Mouse (Mus musculus) brain, embryonic 14.5 days (tissue): ENCODE measurements at regions not wholly inside any gene's neighbourhood (a gene's known extent, or its start where the extent isn't known, plus 50 kb on each side); places are given as distances from the start of the nearest gene placed in this dataset.

Experiments used
- CTCF ChIP-seq: fragments of 200-500 bp; IDR thresholded peaks from 2 replicates; pipeline ENCODE4 v1.5.1; 2012; ENCODE audit warnings: inconsistent platforms, mild to moderate bottlenecking, moderate library complexity, borderline replicate concordance; ENCODE audit not compliant: insufficient read depth, insufficient read length; ENCODE audit errors: extremely low read depth
- POLR2A ChIP-seq: fragments of 200-500 bp; IDR thresholded peaks from 2 replicates; pipeline ENCODE4 v1.6.1; 2012; ENCODE audit warnings: mild to moderate bottlenecking, inconsistent platforms, borderline replicate concordance; ENCODE audit not compliant: poor library complexity, insufficient read depth, insufficient read length, severe bottlenecking; ENCODE audit errors: extremely low read depth

- TF ChIP-seq POLR2A (no peak), CTCF (no peak)
Measured at GRCm38 (mm10) chr6:93513818-93514217, 570.5 kb upstream of the Adamts9 start.
